In the genomic region with DNA sequence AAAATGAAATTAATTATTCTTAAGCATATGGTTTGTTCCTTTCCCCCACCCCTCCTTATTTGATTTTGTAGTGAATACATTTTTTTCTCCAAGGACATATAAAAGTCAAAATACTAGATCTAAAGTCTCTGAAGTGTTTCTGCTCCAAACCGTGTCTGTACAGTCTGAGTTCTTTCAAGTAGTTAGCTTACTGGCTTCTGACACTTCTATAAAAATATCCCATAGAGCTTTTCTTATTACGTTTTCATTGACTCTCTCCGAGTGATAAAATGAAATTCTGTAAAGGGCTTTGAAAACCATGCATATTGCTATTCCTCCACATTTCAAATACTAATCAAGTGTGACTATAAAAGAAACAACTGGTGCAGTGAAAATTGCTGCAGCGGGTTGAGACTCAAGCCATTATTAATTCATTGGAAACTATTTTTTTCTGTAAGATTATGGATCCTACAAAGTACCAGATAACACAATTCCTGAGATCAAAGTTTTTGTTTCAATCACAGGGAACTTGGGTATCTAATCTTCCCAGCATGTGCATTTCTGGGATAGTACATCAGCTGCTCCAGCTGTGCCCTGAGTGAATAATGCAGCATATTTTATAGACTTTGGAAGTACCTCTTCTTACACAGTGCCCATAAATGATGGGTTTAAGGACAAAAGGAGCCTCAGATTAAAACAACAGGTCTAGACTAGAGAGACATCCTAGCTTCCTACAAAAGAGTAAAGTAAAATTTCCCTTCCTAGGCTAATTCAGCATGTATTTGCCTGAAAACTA, we compare ENCODE assay signal across 25 mouse cellular contexts.
"Had no signal": no experiment of that assay in that cellular context is flagged by ENCODE, and none has a peak within 500 bp of the region (broad histone marks: within the 10 kb centered on the region; RNA-seq: fewer than 3 reads in every experiment).

No protein-coding gene starts in this region.

- H3K4me3 ChIP-seq: layer of hippocampus, adult 2 months; limb, embryonic 12.5 days; limb, embryonic 15.5 days; megakaryocyte, embryonic 14.5 days; neural tube, embryonic 12.5 days; neural tube, embryonic 15.5 days; stomach, embryonic 15.5 days had no signal

- H3K9ac ChIP-seq: limb, embryonic 12.5 days; limb, embryonic 15.5 days; liver, embryonic 14.5 days; liver, postnatal 0 days; lung, embryonic 14.5 days; neural tube, embryonic 12.5 days; neural tube, embryonic 15.5 days; stomach, embryonic 15.5 days had no signal

- H3K9me3 ChIP-seq: limb, embryonic 12.5 days; limb, embryonic 15.5 days; megakaryocyte, embryonic 14.5 days; neural tube, embryonic 12.5 days; neural tube, embryonic 15.5 days; stomach, embryonic 15.5 days had no signal

- ATAC-seq: inflammation-experienced regulatory T-cells, adult 6 months; intestine, embryonic 16.5 days; liver, postnatal 0 days; lung, postnatal 0 days had no signal

- H3K27me3 ChIP-seq: limb, embryonic 12.5 days; limb, embryonic 15.5 days; megakaryocyte, embryonic 14.5 days; neural tube, embryonic 12.5 days; neural tube, embryonic 15.5 days; stomach, embryonic 15.5 days had no signal

- H3K4me1 ChIP-seq: limb, embryonic 12.5 days; limb, embryonic 15.5 days; megakaryocyte, embryonic 14.5 days; neural tube, embryonic 12.5 days; neural tube, embryonic 15.5 days; stomach, embryonic 15.5 days had no signal

- DNase-seq: kidney, adult 18-20 months; kidney, adult 9 months; kidney, postnatal 14 days; layer of hippocampus, adult 9-11 months; layer of hippocampus, postnatal 36 days; left cerebral cortex, postnatal 4 days; liver, postnatal 0 days; lung, embryonic 14.5 days; retina, postnatal 1 day; right cerebral cortex, postnatal 25 days; spleen, adult 18-20 months; thymus, adult 18-20 months; thymus, postnatal 36 days had no signal

- H3K27ac ChIP-seq: layer of hippocampus, adult 2 months; limb, embryonic 12.5 days; limb, embryonic 15.5 days; liver, embryonic 14.5 days; neural tube, embryonic 12.5 days; neural tube, embryonic 15.5 days; stomach, embryonic 15.5 days had no signal

- H3K36me3 ChIP-seq: limb, embryonic 12.5 days; limb, embryonic 15.5 days; neural tube, embryonic 12.5 days; neural tube, embryonic 15.5 days; stomach, embryonic 15.5 days had no signal

- H3K4me2 ChIP-seq: limb, embryonic 12.5 days; limb, embryonic 15.5 days; liver, embryonic 11.5 days; lung, embryonic 14.5 days; neural tube, embryonic 12.5 days; neural tube, embryonic 15.5 days; stomach, embryonic 15.5 days had no signal
